Mouse (Mus musculus): ENCODE results near the gene Colec11. TPM values are rescaled to one million over a fixed set of nuclear protein-coding genes. Genes with fewer than 3 reads are reported as not detected.

Gene Colec11
- total and polyA plus RNA-seq, 3 experiments = 0.54 to 0.74 TPM; not detected in 1

GRCm38 (mm10) chr12:28617297-28617696 lies 5.9 kb downstream of the Colec11 start:
- H3K79me2 ChIP-seq (ENCODE audit: control insufficient read depth, insufficient read depth, low read length, poor library complexity) = no peaks in the 10 kb centered on the region
- H3K4me3 ChIP-seq (ENCODE audit: control insufficient read depth in 1 of 2, insufficient read depth in 1 of 2, low read depth in 2 of 2, low read length in 2 of 2) = no peak overlapping the region
- H3K27me3 ChIP-seq (ENCODE audit: control insufficient read depth in 1 of 2, insufficient read depth in 2 of 2, low read length in 2 of 2) = no peaks in the 10 kb centered on the region
- H3K9ac ChIP-seq (ENCODE audit: control insufficient read depth, low read depth, low read length, poor library complexity, severe bottlenecking) = no peak overlapping the region
- TF ChIP-seq TCF12 (IDR thresholded peaks at IDR 0.05; ENCODE audit: low read depth, low read length) (peak; percentile 18; the same call in 1 of the 2 replicates), TAL1 (IDR thresholded peaks at IDR 0.05; ENCODE audit: low read length) (peak; percentile 68), EP300 (IDR thresholded peaks at IDR 0.05; ENCODE audit: low read depth in 1 of 2, low read length in 2 of 2) (0 out of 4 replicates have a peak, but pooled peaks of 1 of the 2 experiments have one; percentile 17), BHLHE40 (IDR thresholded peaks at IDR 0.05; ENCODE audit: borderline replicate concordance, low read depth, low read length) (no peak), E2F4 (IDR thresholded peaks at IDR 0.05; ENCODE audit: borderline replicate concordance, low read depth, low read length) (no peak)
- peaks cover 0 to 14% of the 10 kb centered on the region in 2 experiments; a peak in 2 of 4 replicates for H3K36me3 ChIP-seq (ENCODE audit: control insufficient read depth in 1 of 2, insufficient read depth in 2 of 2, low read length in 2 of 2)
- DNase-seq (ENCODE audit: low read depth, low spot score) = peak; percentile 22
- H3K4me1 ChIP-seq (ENCODE audit: control insufficient read depth in 1 of 2, insufficient read depth in 2 of 2, low read length in 2 of 2) = peaks cover under 1 to 53% of the 10 kb centered on the region in 2 experiments; a peak in 3 of 4 replicates
- no peak overlapping the region for H3K27ac ChIP-seq (ENCODE audit: control insufficient read depth, low read depth, low read length)
- H3K9me3 ChIP-seq (replicated peaks; ENCODE audit: insufficient read depth, low read length) = no peaks in the 10 kb centered on the region

DNA sequence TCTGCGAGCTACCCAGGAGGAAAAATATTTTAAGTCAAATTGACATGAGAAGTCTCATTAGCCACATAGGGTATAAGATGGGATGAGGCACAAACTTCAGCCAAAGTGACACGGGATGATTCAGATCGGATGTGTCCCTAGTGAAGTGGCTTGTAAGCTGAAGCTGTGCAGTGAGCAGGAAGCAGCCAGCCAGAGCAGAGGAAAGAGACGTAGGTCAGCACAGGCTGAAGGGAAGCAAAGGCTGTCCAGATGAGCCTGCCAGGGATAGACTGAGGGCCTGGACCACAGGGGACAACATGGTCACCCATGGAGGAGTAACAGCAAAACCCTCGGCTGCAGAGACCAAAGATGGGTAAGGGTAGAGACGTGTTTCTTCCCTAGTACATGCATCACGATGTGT lies 8.8 kb downstream of the Colec11 start:
- no peak overlapping the region for H3K4me3 ChIP-seq (ENCODE audit: control insufficient read depth in 1 of 2, insufficient read depth in 1 of 2, low read depth in 2 of 2, low read length in 2 of 2)
- H3K4me1 ChIP-seq (ENCODE audit: control insufficient read depth in 1 of 2, insufficient read depth in 2 of 2, low read length in 2 of 2) = peaks cover 0 to 25% of the 10 kb centered on the region in 2 experiments; a peak in 2 of 4 replicates
- peaks cover 0 to 10% of the 10 kb centered on the region in 2 experiments; a peak in 2 of 4 replicates for H3K36me3 ChIP-seq (ENCODE audit: control insufficient read depth in 1 of 2, insufficient read depth in 2 of 2, low read length in 2 of 2)
- no peak overlapping the region for H3K27ac ChIP-seq (ENCODE audit: control insufficient read depth, low read depth, low read length)
- no peaks in the 10 kb centered on the region for H3K27me3 ChIP-seq (ENCODE audit: control insufficient read depth in 1 of 2, insufficient read depth in 2 of 2, low read length in 2 of 2)
- H3K79me2 ChIP-seq (ENCODE audit: control insufficient read depth, insufficient read depth, low read length, poor library complexity) = no peaks in the 10 kb centered on the region
- TF ChIP-seq ZMIZ1 (IDR thresholded peaks at IDR 0.05; ENCODE audit: low read depth, low read length) (no peak), RAD21 (IDR thresholded peaks at IDR 0.05; ENCODE audit: low read depth, low read length) (no peak), KAT2A (conservative IDR thresholded peaks at IDR 0.05; ENCODE audit: low read depth, low read length) (no peak), POLR2AphosphoS2 (IDR thresholded peaks at IDR 0.05; ENCODE audit: low read length) (no peak), JUND (IDR thresholded peaks at IDR 0.05; ENCODE audit: low read depth, low read length) (no peak), ZNF384 (IDR thresholded peaks at IDR 0.05; ENCODE audit: low read depth, low read length) (no peak), MYC (IDR thresholded peaks at IDR 0.05; ENCODE audit: low read depth, low read length) (no peak)
- DNase-seq (ENCODE audit: low read depth, low spot score) = no peak
- no peaks in the 10 kb centered on the region for H3K9me3 ChIP-seq (replicated peaks; ENCODE audit: insufficient read depth, low read length)
- H3K9ac ChIP-seq (ENCODE audit: control insufficient read depth, low read depth, low read length, poor library complexity, severe bottlenecking) = no peak overlapping the region

GRCm38 (mm10) chr12:28612391-28612790 lies 10.8 kb downstream of the Colec11 start:
- no peak overlapping the region for H3K27ac ChIP-seq (ENCODE audit: control insufficient read depth, low read depth, low read length)
- H3K4me3 ChIP-seq (ENCODE audit: control insufficient read depth in 1 of 2, insufficient read depth in 1 of 2, low read depth in 2 of 2, low read length in 2 of 2) = no peak overlapping the region
- no peaks in the 10 kb centered on the region for H3K27me3 ChIP-seq (ENCODE audit: control insufficient read depth in 1 of 2, insufficient read depth in 2 of 2, low read length in 2 of 2)
- peaks cover 0 to 5% of the 10 kb centered on the region in 2 experiments; a peak in 1 of 4 replicates for H3K4me1 ChIP-seq (ENCODE audit: control insufficient read depth in 1 of 2, insufficient read depth in 2 of 2, low read length in 2 of 2)
- H3K9me3 ChIP-seq (replicated peaks; ENCODE audit: insufficient read depth, low read length) = no peaks in the 10 kb centered on the region
- H3K36me3 ChIP-seq (ENCODE audit: control insufficient read depth in 1 of 2, insufficient read depth in 2 of 2, low read length in 2 of 2) = no peaks in the 10 kb centered on the region
- no peak overlapping the region for H3K9ac ChIP-seq (ENCODE audit: control insufficient read depth, low read depth, low read length, poor library complexity, severe bottlenecking)
- no peaks in the 10 kb centered on the region for H3K79me2 ChIP-seq (ENCODE audit: control insufficient read depth, insufficient read depth, low read length, poor library complexity)
- DNase-seq (ENCODE audit: low read depth, low spot score) = no peak
- TF ChIP-seq JUND (IDR thresholded peaks at IDR 0.05; ENCODE audit: low read depth, low read length) (no peak), POLR2AphosphoS2 (IDR thresholded peaks at IDR 0.05; ENCODE audit: low read length) (no peak), USF2 (IDR thresholded peaks at IDR 0.05; ENCODE audit: borderline replicate concordance in 1 of 2, insufficient read depth in 1 of 2, low read depth in 1 of 2, low read length in 2 of 2) (no peak), CHD2 (IDR thresholded peaks at IDR 0.05; ENCODE audit: low read length) (no peak), USF1 (IDR thresholded peaks at IDR 0.05; ENCODE audit: low read depth, low read length) (no peak), SMC3 (IDR thresholded peaks at IDR 0.05; ENCODE audit: low read depth, low read length) (no peak), ZKSCAN1 (IDR thresholded peaks at IDR 0.05; ENCODE audit: low read depth, low read length) (no peak), GATA1 (IDR thresholded peaks at IDR 0.05; ENCODE audit: low read depth, low read length) (no peak), NRF1 (IDR thresholded peaks at IDR 0.05; ENCODE audit: insufficient read depth, low read depth, low read length, poor library complexity, severe bottlenecking) (no peak), TAL1 (IDR thresholded peaks at IDR 0.05; ENCODE audit: low read length) (no peak), MEF2A (IDR thresholded peaks at IDR 0.05; ENCODE audit: extremely low read depth, insufficient replicate concordance, low read depth, low read length, poor library complexity, severe bottlenecking) (no peak), ETS1 (IDR thresholded peaks at IDR 0.05; ENCODE audit: low read depth, low read length) (no peak), HCFC1 (IDR thresholded peaks at IDR 0.05; ENCODE audit: low read depth, low read length) (no peak), ZNF384 (IDR thresholded peaks at IDR 0.05; ENCODE audit: low read depth, low read length) (no peak), ELF1 (IDR thresholded peaks at IDR 0.05; ENCODE audit: low read depth, low read length) (no peak), TBP (IDR thresholded peaks at IDR 0.05; ENCODE audit: low read depth, low read length) (no peak), TCF12 (IDR thresholded peaks at IDR 0.05; ENCODE audit: low read depth, low read length) (no peak), MAZ (IDR thresholded peaks at IDR 0.05; ENCODE audit: low read depth, low read length) (no peak)
